Mouse (Mus musculus): ENCODE measurements around the gene Gps2.

Gps2 gene

GRCm38 (mm10) chr11:69934169-69934568 is 20.5 kb downstream of the Gps2 start:
- CTCF ChIA-PET = interaction anchor here (0.5 to 11.3 kb wide), 110 partner anchors 8 to 515 kb away, joined by 3 to 378 read pairs (median 4); partner anchors contain the start of genes Slc2a4 (in 4 of the 4), Eif5a (in 3 of the 4), Elp5 (in 3 of the 4) and Cldn7 (in 2 of the 4)
- POLR2A ChIA-PET = interaction anchor here (0.5 to 19.7 kb wide), 46 partner anchors 12 to 279 kb away, joined by 3 to 350 read pairs (median 4); partner anchors contain the start of genes Eif5a (in 4 of the 4), Slc2a4 (in 3 of the 4), Ctdnep1 (in 2 of the 4) and 2810408A11Rik (in 1 of the 4)

- ChIA-PET CTCF (interaction anchor here (0.5 to 11.3 kb wide), 89 partner anchors 9 to 515 kb away, joined by 3 to 378 read pairs (median 5); partner anchors contain the start of genes Slc2a4 (in 4 of the 4), Eif5a (in 3 of the 4), Elp5 (in 3 of the 4) and Slc16a11 (in 3 of the 4)), POLR2A (interaction anchor here (0.7 to 19.7 kb wide), 52 partner anchors 11 to 278 kb away, joined by 3 to 350 read pairs (median 4); partner anchors contain the start of genes Eif5a (in 4 of the 4), Slc2a4 (in 3 of the 4), Ctdnep1 (in 2 of the 4) and Dvl2 (in 2 of the 4))
Observed at GRCm38 (mm10) chr11:69934681-69935080, 21.0 kb downstream of the Gps2 start.

DNA sequence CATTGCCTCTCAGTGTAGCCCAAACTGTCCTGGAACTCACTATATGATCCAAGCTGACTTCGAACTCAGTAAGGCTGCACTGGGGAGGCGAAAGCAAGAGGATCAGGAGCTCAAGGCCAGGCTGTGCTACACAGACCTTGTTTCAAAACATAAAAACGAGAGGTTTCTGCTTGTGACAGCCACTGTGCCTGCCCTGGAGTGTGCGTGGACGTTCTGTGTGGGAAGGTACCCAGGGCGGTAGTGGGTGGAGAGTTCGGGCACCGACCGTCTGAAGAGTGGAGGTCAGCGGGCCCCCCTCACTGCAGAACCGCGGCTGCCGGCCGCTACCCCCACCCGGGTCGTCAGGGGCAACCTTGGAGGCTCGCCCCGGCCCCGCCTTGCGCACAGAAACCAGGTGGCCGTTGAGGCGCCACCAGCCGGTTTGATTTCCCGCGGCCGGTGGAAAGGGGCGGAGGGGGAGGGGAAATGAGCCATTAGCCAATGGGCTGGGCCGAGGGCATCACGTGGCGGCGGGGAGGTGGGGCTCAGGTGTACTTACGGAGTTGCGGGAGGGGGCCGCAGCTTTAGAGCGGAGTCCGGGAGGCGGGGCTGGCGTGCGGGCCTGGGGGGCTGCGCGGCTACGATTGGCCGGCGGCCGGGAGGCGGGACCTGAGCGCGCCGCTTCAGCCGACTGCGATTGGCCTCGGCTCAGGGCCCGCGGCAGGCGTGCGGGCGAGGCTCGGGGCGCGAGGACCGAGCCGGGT is 21.6 kb downstream of the Gps2 start, which contains the start of gene Ybx2:
Gene Ybx2, plus strand, starts transcription at position 660 of the 743 bp plus-strand sequence.
- ChIA-PET CTCF (interaction anchor here (0.7 to 11.3 kb wide), 38 partner anchors 9 to 386 kb away, joined by 3 to 378 read pairs (median 6); partner anchors contain the start of genes Slc2a4 (in 4 of the 4), Cldn7 (in 2 of the 4), Eif5a (in 2 of the 4) and Tmem95 (in 2 of the 4)), POLR2A (interaction anchor here (0.6 to 19.7 kb wide), 45 partner anchors 10 to 304 kb away, joined by 3 to 350 read pairs (median 5); partner anchors contain the start of genes Eif5a (in 4 of the 4), Slc2a4 (in 3 of the 4), Ctdnep1 (in 2 of the 4) and Dvl2 (in 2 of the 4))

- POLR2A ChIA-PET = interaction anchor here (0.6 to 19.7 kb wide), 34 partner anchors 9 to 496 kb away, joined by 3 to 350 read pairs (median 6); partner anchors contain the start of genes Eif5a (in 4 of the 4), Slc2a4 (in 3 of the 4), 2810408A11Rik (in 2 of the 4) and Ctdnep1 (in 2 of the 4)
Observed at GRCm38 (mm10) chr11:69936156-69936555, 22.5 kb downstream of the Gps2 start.

GRCm38 (mm10) chr11:69936714-69937347 is 23.1 kb downstream of the Gps2 start:
- ChIA-PET POLR2A (interaction anchor here (0.5 to 19.7 kb wide), 29 partner anchors 10 to 277 kb away, joined by 3 to 350 read pairs (median 5); partner anchors contain the start of genes Slc2a4 (in 3 of the 4), 2810408A11Rik (in 2 of the 4), Eif5a (in 2 of the 4) and Neurl4 (in 2 of the 4)), CTCF (interaction anchor here (0.5 to 11.3 kb wide), 17 partner anchors 8 to 661 kb away, joined by 3 to 378 read pairs (median 4); partner anchors contain the start of genes Slc2a4 (in 4 of the 4), Cldn7 (in 2 of the 4) and Eif5a (in 1 of the 4))

More at GRCm38 (mm10) chr11:69936156-69936555, 22.5 kb downstream of the Gps2 start:
- CTCF ChIA-PET = interaction anchor here (0.6 to 11.3 kb wide), 14 partner anchors 9 to 636 kb away, joined by 3 to 378 read pairs (median 18); partner anchors contain the start of genes Slc2a4 (in 4 of the 4), Cldn7 (in 2 of the 4) and Eif5a (in 1 of the 4)

GRCm38 (mm10) chr11:69937385-69937784 is 23.7 kb downstream of the Gps2 start:
- CTCF ChIA-PET = interaction anchor here (0.5 to 11.3 kb wide), 10 partner anchors 9 to 662 kb away, joined by 3 to 378 read pairs (median 5); partner anchors contain the start of genes Slc2a4 (in 4 of the 4) and Dvl2 (in 1 of the 4)
- POLR2A ChIA-PET = interaction anchor here (0.6 to 19.7 kb wide), 24 partner anchors 9 to 183 kb away, joined by 3 to 350 read pairs (median 5); partner anchors contain the start of genes Eif5a (in 3 of the 4), Slc2a4 (in 3 of the 4), 2810408A11Rik (in 1 of the 4) and Cldn7 (in 1 of the 4)

- CTCF ChIA-PET = interaction anchor here (0.6 to 11.3 kb wide), 7 partner anchors 11 to 117 kb away, joined by 4 to 378 read pairs (median 13); partner anchors contain the start of genes Slc2a4 (in 4 of the 4) and Dvl2 (in 1 of the 4)
- POLR2A ChIA-PET = interaction anchor here (0.6 to 19.7 kb wide), 22 partner anchors 9 to 152 kb away, joined by 3 to 350 read pairs (median 5); partner anchors contain the start of genes Eif5a (in 3 of the 4), Slc2a4 (in 3 of the 4), 2810408A11Rik (in 2 of the 4) and Neurl4 (in 2 of the 4)
Observed at GRCm38 (mm10) chr11:69937834-69938233, 24.1 kb downstream of the Gps2 start.

DNA sequence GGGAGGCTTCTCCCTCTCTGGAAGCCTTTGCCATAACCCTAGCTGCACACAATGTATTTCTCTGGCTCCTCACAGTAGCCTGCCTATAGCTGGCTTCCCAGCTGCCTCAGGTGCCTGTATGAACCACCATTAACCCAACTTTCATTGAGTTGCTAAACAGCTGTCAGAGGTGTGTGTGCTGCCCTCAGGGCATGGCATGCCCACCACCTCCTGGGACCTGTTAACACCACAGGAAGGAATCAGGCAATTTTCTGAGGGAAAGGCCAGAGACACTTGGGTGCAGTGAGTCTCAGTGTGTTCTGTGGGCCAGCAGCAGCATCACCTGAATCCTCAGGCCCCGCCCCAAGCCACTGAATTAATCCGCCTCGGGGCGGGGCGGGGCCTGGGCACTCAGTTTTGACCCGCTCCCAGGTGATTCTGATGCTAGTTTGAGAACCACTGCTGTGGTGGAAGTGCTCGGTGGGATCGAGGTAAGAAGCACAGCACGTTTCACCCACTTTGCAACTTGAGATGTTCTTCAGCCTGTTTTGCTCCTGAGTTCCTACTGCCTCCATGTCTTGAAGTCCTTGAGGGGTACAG is 24.8 kb downstream of the Gps2 start:
- ChIA-PET CTCF (interaction anchor here (0.6 to 11.3 kb wide), 6 partner anchors 10 to 117 kb away, joined by 4 to 378 read pairs (median 48); partner anchors contain the start of gene Slc2a4 (in 4 of the 4)), POLR2A (interaction anchor here in 3 of 4 experiments (0.6 to 19.7 kb wide), 13 partner anchors 8 to 503 kb away, joined by 3 to 350 read pairs (median 5); partner anchors contain the start of genes Slc2a4 (in 3 of the 3), Eif5a (in 2 of the 3), 2810408A11Rik (in 1 of the 3) and Ctdnep1 (in 1 of the 3))

DNA sequence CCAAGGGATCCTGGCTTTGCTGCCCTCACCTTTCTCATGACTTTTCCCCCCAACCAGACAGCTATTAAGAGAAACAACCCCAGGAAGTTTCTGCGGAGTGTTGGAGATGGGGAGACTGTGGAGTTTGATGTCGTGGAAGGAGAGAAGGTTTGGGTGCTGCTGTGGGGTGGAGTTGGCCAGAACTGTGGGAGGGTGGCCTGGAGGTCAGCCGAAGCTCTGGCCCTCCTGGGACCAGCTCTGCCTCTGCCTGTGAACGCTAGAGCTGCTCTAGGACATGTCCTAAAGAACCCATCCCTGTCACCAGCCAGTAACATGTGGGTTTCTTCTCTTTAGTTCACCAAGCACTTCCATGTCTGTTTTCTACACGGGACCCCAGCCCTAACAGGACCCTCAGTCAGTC is 25.5 kb downstream of the Gps2 start:
- POLR2A ChIA-PET = interaction anchor here in 3 of 4 experiments (0.6 to 19.7 kb wide), 10 partner anchors 7 to 504 kb away, joined by 3 to 350 read pairs (median 26); partner anchors contain the start of genes Slc2a4 (in 3 of the 3), Eif5a (in 2 of the 3), 2810408A11Rik (in 1 of the 3) and Ctdnep1 (in 1 of the 3)
- CTCF ChIA-PET = interaction anchor here (0.6 to 11.3 kb wide), 6 partner anchors 9 to 82 kb away, joined by 4 to 378 read pairs (median 48); partner anchors contain the start of gene Slc2a4 (in 4 of the 4)

DNA sequence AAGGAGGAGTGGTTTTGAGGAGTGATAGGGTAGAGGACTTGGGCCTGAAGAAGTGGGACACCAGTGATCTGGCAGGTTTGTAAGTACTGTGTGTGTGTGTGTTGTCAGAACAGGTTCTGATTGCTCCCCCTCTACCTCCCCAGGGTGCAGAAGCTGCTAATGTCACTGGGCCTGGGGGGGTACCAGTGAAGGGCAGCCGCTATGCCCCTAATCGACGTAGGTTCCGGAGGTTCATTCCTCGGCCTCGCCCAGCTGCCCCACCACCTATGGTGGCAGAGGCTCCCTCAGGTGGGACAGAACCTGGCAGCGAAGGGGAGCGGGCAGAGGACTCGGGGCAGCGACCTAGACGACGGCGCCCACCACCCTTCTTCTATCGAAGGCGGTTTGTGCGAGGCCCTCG is 26.0 kb downstream of the Gps2 start:
- POLR2A ChIA-PET = interaction anchor here in 3 of 4 experiments (0.6 to 19.7 kb wide), 7 partner anchors 7 to 181 kb away, joined by 3 to 350 read pairs (median 93); partner anchors contain the start of genes Slc2a4 (in 3 of the 3), Eif5a (in 2 of the 3), Ctdnep1 (in 1 of the 3) and Gps2 (in 1 of the 3)
- CTCF ChIA-PET = interaction anchor here in 3 of 4 experiments (0.6 to 11.3 kb wide), 5 partner anchors 9 to 81 kb away, joined by 3 to 378 read pairs (median 13); partner anchors contain the start of gene Slc2a4 (in 3 of the 3)

DNA sequence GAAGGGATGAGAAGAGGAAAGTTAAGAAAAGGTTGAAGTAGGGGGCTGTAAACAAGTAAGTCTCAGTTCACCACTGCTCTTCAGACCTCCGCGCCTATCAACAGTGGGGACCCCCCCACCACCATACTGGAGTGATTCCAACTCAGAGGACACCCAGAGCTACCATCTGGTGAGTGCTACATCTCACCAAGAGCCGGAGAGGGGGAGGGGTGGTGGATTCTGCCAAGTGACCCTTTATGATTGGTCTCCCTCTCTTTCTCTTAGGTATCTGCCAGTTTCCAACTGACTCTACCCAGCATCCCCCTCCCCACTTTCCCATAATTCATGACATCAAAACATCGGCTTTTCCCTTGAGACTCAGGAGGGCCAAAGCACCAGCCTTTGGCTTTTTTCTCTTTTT is 27.3 kb downstream of the Gps2 start:
- CTCF ChIA-PET = interaction anchor here in 2 of 4 experiments (0.7 to 11.3 kb wide), 3 partner anchors 8 to 261 kb away, joined by 3 to 378 read pairs (median 3); partner anchors contain the start of gene Slc2a4 (in 1 of the 2)
- POLR2A ChIA-PET = interaction anchor here in 1 of 4 experiments (19.7 kb wide), 1 partner anchor 21 kb away, joined by 350 read pairs; the partner anchor contains the start of genes Eif5a and Gps2

GRCm38 (mm10) chr11:69945216-69945615 is 31.5 kb downstream of the Gps2 start:
- ChIA-PET CTCF (interaction anchor here (0.5 to 10.3 kb wide), 9 partner anchors 9 to 399 kb away, joined by 3 to 378 read pairs (median 5); partner anchors contain the start of gene Ybx2 (in 1 of the 4)), POLR2A (interaction anchor here (0.5 to 19.7 kb wide), 22 partner anchors 9 to 313 kb away, joined by 3 to 350 read pairs (median 4); partner anchors contain the start of genes Ybx2 (in 3 of the 4), Ctdnep1 (in 2 of the 4), Eif5a (in 2 of the 4) and Acadvl (in 1 of the 4))

DNA sequence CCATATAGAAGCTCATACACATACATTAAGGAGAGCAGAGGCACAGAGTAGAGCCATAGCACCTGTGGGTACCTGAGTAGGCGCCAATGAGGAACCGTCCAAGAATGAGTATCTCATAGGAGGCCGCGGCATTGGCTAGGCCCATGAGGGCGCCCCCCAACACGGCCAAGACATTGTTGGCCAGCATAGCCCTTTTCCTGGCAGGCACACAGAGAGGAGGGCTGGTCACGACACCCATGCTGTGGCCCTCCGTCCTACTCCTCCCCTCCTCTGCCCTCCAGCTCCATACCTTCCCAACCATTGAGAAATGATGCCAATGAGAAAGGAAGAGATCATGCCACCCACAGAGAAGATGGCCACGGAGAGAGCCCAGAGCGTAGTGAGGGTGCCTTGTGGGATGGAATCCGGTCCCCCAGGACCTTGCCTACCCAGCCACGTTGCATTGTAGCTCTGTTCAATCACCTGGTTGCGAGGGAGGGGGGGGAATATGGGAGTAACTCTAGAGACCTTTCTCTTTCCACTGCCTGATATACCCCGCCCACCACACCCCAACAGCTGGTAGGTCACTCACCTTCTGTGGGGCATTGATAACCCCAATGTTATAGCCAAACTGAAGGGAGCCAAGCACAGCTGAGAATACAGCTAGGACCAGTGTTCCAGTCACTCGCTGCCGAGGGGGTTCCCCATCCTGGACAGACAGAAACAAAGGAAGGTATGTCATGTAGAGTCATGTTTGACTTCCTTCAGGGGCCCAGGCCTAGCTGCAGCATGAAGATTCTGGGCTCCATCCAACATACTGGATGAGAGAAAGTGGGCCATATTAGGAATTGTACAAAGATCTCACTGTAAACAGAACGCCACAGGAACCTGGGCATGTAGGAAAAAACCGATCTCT is 32.6 kb downstream of the Gps2 start:
- POLR2A ChIA-PET = interaction anchor here (0.6 to 19.7 kb wide), 36 partner anchors 10 to 380 kb away, joined by 3 to 350 read pairs (median 6); partner anchors contain the start of genes Ctdnep1 (in 3 of the 4), Ybx2 (in 3 of the 4), Cldn7 (in 2 of the 4) and Eif5a (in 2 of the 4)
- CTCF ChIA-PET = interaction anchor here (0.5 to 10.3 kb wide), 15 partner anchors 9 to 1507 kb away, joined by 3 to 378 read pairs (median 4); partner anchors contain the start of genes Ybx2 (in 2 of the 4) and Dvl2 (in 1 of the 4)
